Mouse (Mus musculus) small intestine, adult 2 months (tissue): ENCODE measurements around the gene Det1.

ENCODE experiments used
- CTCF ChIP-seq: fragments of 200-500 bp; IDR thresholded peaks from 2 replicates; pipeline ENCODE4 v1.5.1; 2012; ENCODE audit warnings: low read depth, mild to moderate bottlenecking, control low read depth, inconsistent platforms, low read length, moderate library complexity, mixed read lengths; ENCODE audit not compliant: insufficient replicate concordance, insufficient read length; ENCODE audit errors: extremely low read depth
- POLR2A ChIP-seq: fragments of 200-500 bp; IDR thresholded peaks from 2 replicates; pipeline ENCODE4 v1.6.1; 2012; ENCODE audit warnings: low read depth, mild to moderate bottlenecking, control low read depth, inconsistent platforms, low read length, moderate library complexity

DNA sequence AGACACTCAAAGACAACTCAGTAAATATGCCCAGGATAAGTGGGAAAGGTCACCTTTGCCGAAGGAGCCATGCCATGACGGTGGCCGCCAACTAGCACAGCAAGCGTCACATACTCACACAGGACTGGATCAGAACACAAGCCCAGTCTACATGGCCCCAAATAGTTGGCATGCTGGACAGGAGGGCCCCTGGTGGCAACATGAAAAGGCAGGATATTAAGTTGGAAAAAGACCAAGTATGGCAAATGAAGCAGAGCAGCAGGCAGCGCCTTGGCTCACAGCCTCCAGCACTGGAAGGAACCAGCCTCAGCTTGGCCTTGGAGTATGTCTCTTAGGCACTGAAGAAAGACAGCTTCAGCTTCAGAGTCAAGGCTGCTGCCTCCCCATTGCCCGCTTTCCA is 33.3 kb downstream of the Det1 start:
- TF ChIP-seq POLR2A (no peak), CTCF (no peak)
